Mouse (Mus musculus) B cell, adult 2 months (primary cell): Measurements from ENCODE around the gene Hephl1.

ENCODE experiments used
- DNase-seq, 2 experiments: peaks; one replicate each; pipeline ENCODE4 v3.0.0; 2022

The Hephl1 gene

DNA sequence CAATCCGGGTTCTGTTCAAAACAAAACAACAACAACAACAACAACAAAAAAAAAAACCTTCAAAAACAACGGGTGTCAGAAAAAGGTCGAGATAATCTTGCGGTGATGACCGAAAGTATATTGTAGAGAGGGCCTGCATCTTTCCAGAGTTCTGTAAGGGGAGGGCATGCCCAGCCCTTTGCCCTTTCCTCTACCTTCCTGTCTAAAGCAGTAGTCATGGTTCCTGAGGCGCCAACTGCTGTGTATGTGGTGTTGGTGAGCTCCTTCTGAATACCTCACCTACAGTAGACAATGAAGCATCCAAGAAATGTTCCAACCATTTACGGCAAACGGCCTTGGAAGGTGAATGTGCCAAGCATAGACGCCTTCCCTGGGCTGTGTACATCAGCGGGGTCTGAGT, 66.2 kb downstream of the Hephl1 start:
- DNase-seq, result no peak

- DNase-seq, result peak; percentile 89 to 91
Observed at GRCm38 (mm10) chr9:15045084-15045669, 66.7 kb downstream of the Hephl1 start, which contains the start of gene Panx1. Panx1 (minus strand) TSS chr9:15045478.

DNA sequence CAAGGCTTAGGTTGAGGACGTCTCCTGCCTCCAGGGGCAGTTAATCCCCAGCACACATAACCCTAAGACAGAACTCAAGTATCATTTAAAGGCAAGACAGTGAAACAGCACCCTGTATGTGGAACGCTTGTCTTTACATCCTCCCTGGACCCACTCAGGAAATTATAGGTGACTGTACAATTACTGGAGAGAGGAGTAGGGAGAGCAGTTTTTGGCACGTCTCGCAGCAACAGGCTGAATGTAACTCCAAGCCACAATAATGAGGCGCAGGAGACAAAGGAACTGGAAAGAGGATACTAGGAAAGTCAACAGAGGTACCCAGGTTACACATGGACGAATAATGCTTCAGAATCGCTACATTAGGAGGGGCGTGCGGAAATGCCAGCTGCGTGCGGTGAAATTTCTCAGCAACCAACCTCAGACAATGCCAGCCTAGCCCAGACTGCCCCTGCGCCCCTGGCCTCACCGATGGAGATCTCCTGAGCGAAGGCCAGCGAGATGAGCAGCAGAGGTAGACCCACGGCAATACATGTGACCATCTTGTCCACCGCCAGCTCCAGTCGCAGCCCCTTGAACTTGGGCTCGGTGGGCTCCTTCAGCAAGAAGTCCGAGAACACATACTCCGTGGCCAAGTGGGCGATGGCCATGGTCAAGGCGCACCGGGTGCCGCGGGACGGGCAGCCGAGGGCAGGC, 67.4 kb downstream of the Hephl1 start:
- peak; percentile 42 to 53 for DNase-seq

DNA sequence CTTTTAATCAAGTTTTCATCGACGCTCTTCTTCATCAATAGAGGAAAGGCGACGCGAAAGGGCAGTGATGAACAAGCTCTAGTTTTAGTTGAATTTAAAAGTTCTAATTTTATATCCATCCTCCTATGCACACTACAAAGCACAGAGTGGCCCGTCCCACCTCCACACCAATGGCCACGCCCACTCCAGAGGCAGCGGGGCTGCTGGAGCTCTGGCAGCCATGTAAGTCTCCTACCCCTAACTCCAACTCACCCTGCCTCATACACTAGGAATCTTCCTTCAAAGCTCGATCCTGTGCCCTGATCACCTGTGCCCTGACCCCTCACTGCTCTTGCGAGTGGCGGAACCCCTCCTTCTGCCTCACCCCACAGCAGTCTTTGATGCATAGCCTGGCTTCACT, 70.4 kb downstream of the Hephl1 start:
- no peak for DNase-seq

DNA sequence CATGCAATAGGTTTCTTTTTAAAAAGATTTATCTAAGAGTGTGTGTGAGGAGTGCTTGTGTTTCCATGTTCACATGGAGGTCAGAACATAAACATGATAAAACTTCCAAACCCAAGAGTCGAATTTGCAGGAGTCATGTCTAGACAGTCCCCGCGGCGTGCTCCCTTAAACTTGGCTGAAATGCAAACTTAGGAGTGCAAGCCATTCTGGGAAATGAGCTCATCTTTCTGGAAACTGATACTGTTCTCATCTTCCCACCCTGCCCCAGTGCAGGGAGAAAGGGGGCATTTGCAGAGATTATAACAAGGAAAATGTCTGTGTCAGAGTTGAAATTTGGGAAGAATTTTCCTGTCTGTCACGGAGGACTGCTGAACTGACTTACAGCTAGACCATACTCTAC, 72.1 kb downstream of the Hephl1 start:
- DNase-seq, result no peak

DNA sequence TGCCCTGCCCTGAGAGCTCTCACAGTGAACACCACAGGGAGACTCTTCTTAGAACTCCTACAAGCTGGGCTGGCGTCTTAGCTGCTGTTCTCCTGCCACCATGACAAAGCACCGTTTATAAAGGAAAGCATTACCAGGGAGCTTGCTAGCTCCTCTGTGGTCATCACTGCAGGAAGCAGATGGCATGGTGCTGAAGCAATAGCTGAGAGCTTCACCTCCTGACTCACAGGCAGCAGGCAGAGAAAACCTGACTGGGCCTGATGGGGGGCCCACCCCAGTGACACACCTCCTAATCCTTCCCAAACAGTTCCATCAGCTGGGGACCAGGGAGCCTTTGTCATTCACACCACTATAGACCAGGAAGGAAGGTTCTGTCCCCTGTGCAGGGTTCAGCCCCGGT, 74.2 kb downstream of the Hephl1 start:
- DNase-seq, result no peak

- no peak for DNase-seq
Observed at GRCm38 (mm10) chr9:15037237-15037636, 74.7 kb downstream of the Hephl1 start.

DNA sequence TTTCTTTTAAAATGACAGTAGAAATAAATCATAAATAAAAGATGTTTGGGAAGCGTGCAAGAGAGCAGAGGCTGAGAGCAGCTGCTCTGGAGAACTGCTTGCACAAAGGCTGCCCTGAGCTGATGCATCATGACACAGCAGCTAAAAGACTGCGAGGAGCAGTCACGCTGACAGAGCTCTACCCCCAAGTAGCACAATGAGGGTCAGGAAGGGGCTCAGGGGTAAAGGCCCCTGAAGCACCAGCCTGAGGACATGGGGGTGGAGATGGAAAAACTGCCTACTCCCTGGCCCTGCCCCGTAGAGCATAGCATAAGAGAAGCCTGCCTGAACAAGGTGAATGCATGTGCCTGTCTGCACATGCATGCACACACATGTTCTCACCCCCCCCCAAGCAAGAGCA, 75.1 kb downstream of the Hephl1 start:
- no peak for DNase-seq

DNA sequence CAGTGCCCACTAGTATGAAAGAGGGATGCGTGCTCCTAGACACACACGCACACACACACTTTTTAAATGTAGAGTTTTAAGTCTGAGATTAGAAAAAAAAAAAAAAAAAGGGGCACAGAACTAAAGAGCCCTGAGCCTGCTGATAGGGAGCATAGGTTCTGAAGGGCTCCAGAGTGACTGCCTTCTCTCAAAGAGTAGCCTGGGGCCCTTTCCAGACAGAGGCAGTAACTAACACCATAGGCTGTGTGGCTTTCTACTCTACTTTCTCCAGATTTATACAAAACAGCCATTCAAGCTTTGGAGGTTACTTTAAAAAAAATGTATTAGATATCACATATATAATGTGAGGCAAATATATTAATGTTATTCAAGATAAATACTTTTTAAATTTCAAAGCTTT, 75.5 kb downstream of the Hephl1 start:
- no peak for DNase-seq

DNA sequence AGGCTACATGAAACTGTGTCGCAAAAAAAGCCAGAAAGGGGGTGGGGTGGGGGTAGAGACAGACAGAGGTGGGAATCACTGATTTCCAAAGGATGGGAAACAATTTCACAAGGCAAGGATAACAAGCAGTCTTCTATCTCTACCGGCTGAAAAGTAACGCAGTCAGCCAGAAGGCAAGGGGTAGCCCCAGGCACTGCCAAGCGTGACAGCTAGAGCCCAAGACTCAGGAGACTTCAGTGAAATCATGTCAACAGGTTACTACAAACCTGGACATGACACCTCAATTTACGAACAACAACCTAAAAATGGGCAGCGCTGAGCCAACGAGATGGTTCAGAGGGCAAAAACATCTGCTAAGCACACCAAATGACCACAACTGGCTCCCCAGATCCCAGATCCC, 75.9 kb downstream of the Hephl1 start:
- DNase-seq, result no peak

DNA sequence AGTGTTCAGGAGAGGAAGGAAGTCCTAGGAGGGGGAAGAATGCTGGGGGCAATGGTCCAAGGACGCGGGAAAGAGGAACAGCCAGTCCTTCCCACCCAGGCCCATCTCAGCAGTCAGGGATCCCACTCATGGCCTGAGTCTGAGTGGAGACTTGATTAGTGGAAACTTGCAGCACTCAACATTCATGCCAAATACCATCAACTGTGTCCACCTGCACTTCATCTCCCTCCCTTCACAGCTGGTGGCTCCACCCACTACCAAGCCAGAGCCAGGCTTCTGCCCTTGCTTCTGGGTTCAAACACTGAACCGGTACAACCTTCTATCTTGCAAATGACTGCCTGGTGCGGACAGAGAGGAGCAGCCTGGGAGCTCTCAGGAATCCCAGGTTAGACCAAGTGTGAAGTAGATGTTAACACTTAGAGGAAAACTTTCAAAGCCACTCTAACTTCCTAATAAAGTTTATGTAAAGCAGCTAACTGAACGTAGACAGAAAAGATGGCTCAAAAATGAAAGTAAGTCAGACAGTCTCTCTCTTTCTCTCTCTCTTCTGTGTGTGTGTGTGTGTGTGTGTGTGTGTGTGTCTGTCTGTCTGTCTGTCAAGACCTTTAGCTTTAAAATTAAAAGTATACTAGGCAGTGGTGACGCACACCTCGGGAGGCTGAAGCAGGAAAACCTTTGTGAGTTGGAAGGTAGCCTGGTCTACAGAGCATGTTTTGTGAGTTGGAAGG, 77.2 kb downstream of the Hephl1 start:
- peak; percentile 47 to 50 for DNase-seq

GRCm38 (mm10) chr9:15033568-15034160, 78.2 kb downstream of the Hephl1 start:
- peak; percentile 63 to 64 for DNase-seq

DNA sequence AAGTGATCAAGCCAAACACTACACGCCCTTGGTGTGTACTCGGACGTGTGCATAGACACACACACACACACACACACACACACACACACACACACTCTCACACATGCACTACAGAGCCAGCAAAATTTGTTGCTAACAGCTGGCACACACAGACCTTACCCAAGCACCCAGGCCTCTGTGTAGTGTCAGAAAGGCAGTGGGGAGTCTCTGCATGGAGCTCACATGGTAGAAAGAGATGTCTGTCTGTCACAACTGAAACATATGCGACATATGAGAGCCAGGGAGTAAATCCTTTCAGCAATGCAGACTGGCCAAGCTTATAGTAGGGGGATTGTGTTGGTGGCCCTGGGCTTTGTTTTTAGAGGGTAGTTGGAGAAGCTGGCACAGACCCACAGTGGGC, 79.1 kb downstream of the Hephl1 start:
- no peak for DNase-seq

- no peak for DNase-seq
Observed at GRCm38 (mm10) chr9:15030771-15031170, 81.1 kb downstream of the Hephl1 start.

DNA sequence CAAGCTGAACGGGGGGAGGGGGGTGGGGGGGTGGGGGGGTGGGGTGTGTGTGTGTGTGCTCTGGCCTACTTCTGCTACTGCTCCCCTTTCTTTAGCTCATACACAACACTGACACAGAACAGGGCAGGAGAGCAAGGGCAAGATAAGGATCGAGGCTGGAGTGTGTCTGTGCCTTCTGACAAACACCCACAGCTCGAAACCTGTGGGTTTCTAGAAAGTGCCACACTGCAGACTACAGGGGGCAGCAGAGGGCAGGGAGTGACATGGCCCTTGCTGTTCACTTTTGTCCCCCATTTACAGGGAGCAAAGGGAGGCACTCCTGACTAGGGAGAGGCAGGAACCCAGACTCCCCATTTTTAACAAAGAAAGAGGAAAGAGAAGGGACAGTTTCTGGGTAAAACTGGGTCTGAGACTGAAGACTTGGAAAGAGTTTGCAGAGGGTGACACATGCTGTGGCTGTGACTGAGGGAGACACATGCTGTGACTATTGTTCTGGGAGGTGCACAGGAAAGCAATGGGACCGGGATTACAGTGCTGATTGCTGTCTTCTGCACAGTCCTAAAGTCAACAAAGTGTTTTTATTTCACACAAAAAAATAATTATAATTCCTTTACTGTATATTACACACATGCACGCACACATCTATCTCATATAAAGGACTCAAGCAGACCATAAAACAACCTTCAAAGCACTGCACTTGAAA, 82.7 kb downstream of the Hephl1 start:
- peak; percentile 69 to 71 for DNase-seq

DNA sequence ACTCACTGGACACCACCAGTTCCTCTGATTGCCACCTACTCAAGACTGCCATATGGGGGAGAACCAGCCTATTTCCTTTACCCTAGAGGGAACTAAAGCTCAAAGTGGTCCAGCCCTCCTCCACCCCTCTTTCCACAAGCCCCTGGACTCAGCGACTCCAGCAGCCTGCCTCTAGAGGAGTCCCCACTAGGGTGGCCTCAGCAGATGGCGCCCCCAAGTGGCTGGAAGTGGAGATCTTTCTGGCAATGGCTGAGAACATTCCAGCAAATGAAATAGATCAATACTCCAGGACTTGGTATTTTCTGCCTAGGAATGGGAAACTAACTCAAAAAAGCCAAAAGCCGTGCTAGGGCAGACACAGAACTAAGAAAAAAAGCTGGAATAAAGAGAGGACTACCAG, 84.2 kb downstream of the Hephl1 start:
- peak; percentile 55 to 59 for DNase-seq

GRCm38 (mm10) chr9:15023049-15023448, 88.9 kb downstream of the Hephl1 start:
- no peak for DNase-seq

DNA sequence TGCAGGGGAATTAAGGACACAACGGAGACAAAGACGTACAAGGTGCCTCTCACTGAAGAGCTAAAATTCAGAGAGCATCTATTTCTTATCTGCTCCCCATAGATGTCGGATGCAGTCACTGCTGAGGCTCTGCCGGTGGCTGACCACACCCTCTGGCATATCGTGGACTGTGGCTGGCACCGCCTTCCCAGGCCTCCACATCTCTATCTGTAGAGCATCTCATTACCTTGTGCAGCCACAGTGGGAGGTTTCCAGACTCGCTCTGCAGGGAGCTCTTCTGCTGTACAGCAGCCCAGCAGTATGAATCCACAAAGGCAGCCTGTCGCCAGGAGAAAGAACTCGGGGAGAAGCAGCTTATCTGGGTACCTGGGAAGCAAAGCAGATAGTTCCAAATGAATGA, 90.8 kb downstream of the Hephl1 start:
- DNase-seq, result no peak

DNA sequence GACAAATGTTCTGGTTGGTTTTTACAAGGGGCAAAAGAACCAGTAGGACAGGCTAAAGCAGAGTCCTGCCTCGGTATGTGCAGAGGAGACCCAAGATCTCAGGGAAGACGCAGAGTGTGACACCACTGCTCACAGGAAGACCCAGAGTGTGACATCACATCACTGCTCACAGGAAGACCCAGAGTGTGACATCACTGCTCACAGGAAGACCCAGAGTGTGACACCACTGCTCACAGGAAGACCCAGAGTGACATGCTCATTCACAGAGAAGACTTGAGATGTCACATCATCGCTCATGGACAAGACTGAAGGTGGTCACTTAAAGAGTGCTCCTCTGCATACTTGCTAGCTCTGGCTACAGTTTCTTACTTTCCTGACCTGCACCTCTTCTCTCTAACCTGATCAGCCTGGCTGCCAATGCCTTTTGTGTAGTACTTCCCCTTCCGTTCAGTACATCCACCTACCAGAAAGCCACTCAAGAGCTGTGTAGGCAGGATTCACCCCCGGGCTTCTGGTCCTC, 91.3 kb downstream of the Hephl1 start:
- no peak for DNase-seq

DNA sequence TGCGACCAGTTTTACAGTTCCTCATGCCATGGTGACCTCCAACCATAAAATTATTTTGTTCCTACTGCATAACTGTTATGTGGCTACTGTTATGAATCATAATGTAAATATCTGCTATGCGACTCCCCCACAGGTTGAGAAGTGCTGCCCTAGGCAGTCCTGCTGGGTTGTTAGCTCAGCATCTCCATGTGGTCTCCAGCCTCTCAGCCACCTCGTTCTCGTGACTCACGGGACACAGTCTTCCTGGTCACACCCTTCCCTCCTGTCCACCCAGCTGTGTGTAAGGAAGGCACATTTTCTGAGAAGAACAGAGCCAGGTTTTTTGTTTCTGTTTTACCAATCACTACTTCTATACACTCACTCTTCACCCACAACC, 93.2 kb downstream of the Hephl1 start:
- no peak for DNase-seq

- peak; percentile 14 to 24 for DNase-seq
Observed at GRCm38 (mm10) chr9:15017791-15018755, 93.8 kb downstream of the Hephl1 start.
